Mouse (Mus musculus): ENCODE data around the gene Tekt5.

DNA sequence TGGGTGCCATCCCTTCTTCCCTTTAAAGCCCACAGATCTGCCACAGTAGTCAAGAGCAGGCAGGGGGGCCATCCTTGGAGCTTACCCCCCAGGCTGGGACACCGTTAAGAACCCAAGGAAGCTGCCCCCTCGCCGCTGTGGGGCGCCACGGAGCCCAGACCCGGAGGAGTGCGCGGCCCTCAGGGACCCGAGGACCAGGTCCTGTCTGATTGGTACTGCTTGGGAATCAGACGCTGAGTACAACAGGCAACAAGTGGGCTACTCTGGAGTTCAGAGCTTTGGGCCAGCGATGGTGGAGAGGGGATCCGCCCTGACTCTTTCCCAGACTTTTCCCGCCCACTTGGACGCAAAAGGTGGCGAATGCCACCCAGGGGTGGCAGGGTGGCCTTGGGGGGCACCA is 82.1 kb downstream of the Tekt5 start:
- no peak for TF ChIP-seq CTCF (IDR thresholded peaks at IDR 0.05; ENCODE audit: low read depth, low read length)
- no peak for TF ChIP-seq GATA1 (IDR thresholded peaks at IDR 0.05; ENCODE audit: borderline replicate concordance, low read length)
- no peak for TF ChIP-seq TAL1 (conservative IDR thresholded peaks at IDR 0.05; ENCODE audit: low read depth, low read length)
